Mouse (Mus musculus) stomach, embryonic 14.5 days (tissue): Measurements from ENCODE around the gene Dpp10. TPM values are rescaled to one million over a fixed set of nuclear protein-coding genes. Genes with fewer than 3 reads are reported as not detected.

Experiments
- ATAC-seq: fragments of 200-750 bp; cut with Nextera tagmentation; 2 replicates; pipeline ENCODE4 v1.8.0; 2017; ENCODE audit warnings: low read depth, moderate TSS enrichment; ENCODE audit not compliant: insufficient number of reproducible peaks, insufficient read depth, low FRiP score
- H3K27ac ChIP-seq: fragments of 300-500 bp; sonication (generic); 2 replicates; pipeline ENCODE4 v1.5.1; 2014; ENCODE audit warnings: mild to moderate bottlenecking, low read length, moderate library complexity, mixed read lengths
- H3K27me3 ChIP-seq: fragments of 300-500 bp; sonication (generic); 2 replicates; pipeline ENCODE4 v1.6.1; 2014; ENCODE audit warnings: low read length, control low read depth, mixed read lengths; ENCODE audit not compliant: control insufficient read depth, insufficient read depth
- H3K36me3 ChIP-seq: fragments of 300-500 bp; sonication (generic); 2 replicates; pipeline ENCODE4 v1.6.1; 2014; ENCODE audit warnings: mild to moderate bottlenecking, control low read depth, low read length, moderate library complexity, mixed read lengths; ENCODE audit not compliant: control insufficient read depth, insufficient read depth
- H3K4me1 ChIP-seq: fragments of 300-500 bp; sonication (generic); 2 replicates; pipeline ENCODE4 v1.6.1; 2014; ENCODE audit warnings: low read length, control low read depth, mixed read lengths; ENCODE audit not compliant: control insufficient read depth, insufficient read depth
- H3K4me2 ChIP-seq: fragments of 300-500 bp; sonication (generic); replicated peaks from 2 replicates; pipeline ENCODE4 v1.6.1; 2014; ENCODE audit warnings: low read depth, low read length, control low read depth
- H3K4me3 ChIP-seq: fragments of 300-500 bp; sonication (generic); 2 replicates; pipeline ENCODE4 v1.5.1; 2014; ENCODE audit warnings: low read depth, low read length, control low read depth
- H3K9ac ChIP-seq: fragments of 300-500 bp; sonication (generic); replicated peaks from 2 replicates; pipeline ENCODE4 v1.6.1; 2014; ENCODE audit warnings: low read depth, mild to moderate bottlenecking, control low read depth, low read length, moderate library complexity, mixed read lengths
- H3K9me3 ChIP-seq: fragments of 300-500 bp; sonication (generic); 2 replicates; pipeline ENCODE4 v1.6.1; 2016; ENCODE audit warnings: low read depth, low read length, control low read depth; ENCODE audit not compliant: control insufficient read depth
- WGBS: fragments of 180-500 bp; shearing (Covaris S2); extraction: QIAGEN DNeasy Blood & Tissue Kit; methylation state at CpG from one replicate; pipeline ENCODE4 v1.1.7; 2014; 5-methylcytosine and 5-hydroxymethylcytosine counted together
- polyA plus RNA-seq: library from polyadenylated mRNA; unstranded; fragments of >200 nt; fragmentation: Nextera tagmentation; extraction: Ambion mirVana; gene quantifications from 2 replicates; pipeline ENCODE4 v1.2.1, GENCODE M21; 2014

Gene Dpp10
- polyA plus RNA-seq, 1 experiment from 2014 or later, result 1.7 TPM

- H3K4me3 ChIP-seq, result no peak overlapping the region
- H3K27me3 ChIP-seq, result no peaks in the 10 kb centered on the region
- WGBS, result 60% methylated on average over 7 of the region's 7 CpGs
- no peaks in the 10 kb centered on the region for H3K9me3 ChIP-seq
- no peaks in the 10 kb centered on the region for H3K36me3 ChIP-seq
- no peak overlapping the region for H3K4me2 ChIP-seq
- H3K4me1 ChIP-seq, result no peaks in the 10 kb centered on the region
- no peak overlapping the region for H3K9ac ChIP-seq
- ATAC-seq, result no peak; the same call in 1 of the 2 replicates
- no peak overlapping the region for H3K27ac ChIP-seq
Measured at GRCm38 (mm10) chr1:123933812-123934727, 111.3 kb downstream of the Dpp10 start.

DNA sequence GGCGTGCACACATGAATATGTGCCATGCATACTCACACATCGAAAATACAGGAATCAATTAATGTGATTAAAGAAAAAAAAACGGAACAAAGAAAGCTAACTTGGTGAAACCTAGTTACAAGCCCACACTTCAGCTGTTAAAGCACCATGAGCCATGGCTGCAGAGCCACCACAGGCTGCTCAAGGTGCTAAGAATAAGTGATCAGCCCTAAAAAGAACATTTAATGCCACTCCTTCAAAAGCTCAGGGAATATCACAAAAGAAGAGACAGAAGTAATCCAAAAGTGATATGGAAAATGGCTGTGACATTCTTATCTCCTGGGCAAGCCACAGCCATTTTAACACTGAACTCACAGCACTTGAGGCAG lies 117.4 kb downstream of the Dpp10 start:
- Histone ChIP-seq H3K4me2 (no peak overlapping the region), H3K4me1 (no peaks in the 10 kb centered on the region), H3K9ac (no peak overlapping the region), H3K27me3 (no peaks in the 10 kb centered on the region), H3K27ac (no peak overlapping the region), H3K36me3 (no peaks in the 10 kb centered on the region), H3K4me3 (no peak overlapping the region), H3K9me3 (no peaks in the 10 kb centered on the region)
- no peak for ATAC-seq
- WGBS, result 71% methylated on average over 3 of the region's 3 CpGs

DNA sequence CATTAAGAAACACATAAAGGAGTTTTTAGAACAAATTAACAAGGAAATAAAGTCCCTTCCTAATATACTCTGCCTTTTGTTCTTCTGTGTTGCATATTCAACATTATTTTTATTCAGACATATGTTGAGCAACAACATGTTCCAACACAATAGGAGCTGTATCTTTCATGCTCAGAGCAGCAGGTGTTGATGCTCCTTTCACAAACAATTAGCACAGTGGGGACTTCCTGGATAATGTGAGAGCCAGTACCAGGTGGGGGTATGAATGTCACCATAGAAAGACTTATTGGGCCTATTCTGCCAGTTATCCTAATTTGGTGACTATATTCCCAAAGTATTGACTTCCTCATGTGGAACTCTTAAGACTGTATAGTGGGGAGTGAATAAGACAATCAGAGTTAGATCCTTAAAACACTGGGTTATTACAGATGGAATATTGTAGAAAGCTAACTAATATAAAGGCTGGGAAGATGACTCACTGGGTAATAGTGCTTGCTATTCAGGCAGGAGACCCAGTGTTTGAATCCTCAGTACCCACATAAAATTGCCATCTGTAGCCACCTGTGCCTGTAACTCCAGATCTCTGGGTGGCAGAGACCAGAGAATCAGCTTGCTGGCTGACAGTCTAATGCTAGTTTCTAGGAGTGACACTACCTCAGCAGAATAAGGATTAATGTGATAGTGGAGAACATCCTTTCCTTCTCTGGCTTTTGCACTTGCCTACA lies 117.9 kb downstream of the Dpp10 start:
- no peak for ATAC-seq
- Histone ChIP-seq H3K4me2 (no peak overlapping the region), H3K4me3 (no peak overlapping the region), H3K9ac (no peak overlapping the region), H3K9me3 (no peaks in the 10 kb centered on the region), H3K27ac (no peak overlapping the region), H3K36me3 (no peaks in the 10 kb centered on the region), H3K27me3 (no peaks in the 10 kb centered on the region), H3K4me1 (no peaks in the 10 kb centered on the region)

DNA sequence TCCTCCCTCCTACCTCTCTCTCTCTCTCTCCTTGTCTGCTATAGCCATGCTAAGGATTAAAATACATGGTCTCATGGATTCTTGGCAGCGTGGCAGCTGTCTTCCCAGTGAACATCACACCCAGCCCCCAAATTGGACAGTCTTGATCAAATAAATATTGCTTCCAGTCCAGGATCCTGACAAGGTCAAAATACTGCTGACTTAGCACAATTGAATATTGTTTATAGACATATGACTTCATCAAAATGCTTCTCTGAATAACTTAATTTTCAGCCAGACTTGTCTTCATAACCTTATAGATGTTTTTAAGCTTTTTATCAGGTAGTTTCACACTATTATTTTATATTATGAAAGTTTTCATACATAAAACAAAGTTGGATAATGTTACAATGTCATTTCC lies 120.5 kb downstream of the Dpp10 start:
- WGBS, result 71% methylated on average over 1 of the region's 1 CpGs

GRCm38 (mm10) chr1:123923907-123924306 lies 121.5 kb downstream of the Dpp10 start:
- H3K36me3 ChIP-seq, result no peaks in the 10 kb centered on the region
- H3K9me3 ChIP-seq, result no peaks in the 10 kb centered on the region
- no peaks in the 10 kb centered on the region for H3K27me3 ChIP-seq
- no peak overlapping the region for H3K4me2 ChIP-seq
- no peak overlapping the region for H3K4me3 ChIP-seq
- H3K27ac ChIP-seq, result no peak overlapping the region
- no peak for ATAC-seq
- H3K9ac ChIP-seq, result no peak overlapping the region
- 91% methylated on average over 2 of the region's 2 CpGs for WGBS
- H3K4me1 ChIP-seq, result no peaks in the 10 kb centered on the region

More for the DNA sequence above, 120.5 kb downstream of the Dpp10 start:
- H3K4me2 ChIP-seq, result no peak overlapping the region
- no peaks in the 10 kb centered on the region for H3K27me3 ChIP-seq
- H3K9ac ChIP-seq, result no peak overlapping the region
- no peaks in the 10 kb centered on the region for H3K4me1 ChIP-seq
- H3K27ac ChIP-seq, result no peak overlapping the region
- no peaks in the 10 kb centered on the region for H3K9me3 ChIP-seq
- no peak overlapping the region for H3K4me3 ChIP-seq
- no peak for ATAC-seq
- H3K36me3 ChIP-seq, result no peaks in the 10 kb centered on the region

- H3K36me3 ChIP-seq, result no peaks in the 10 kb centered on the region
- H3K9me3 ChIP-seq, result no peaks in the 10 kb centered on the region
- no peak for ATAC-seq
- H3K4me2 ChIP-seq, result no peak overlapping the region
- H3K27me3 ChIP-seq, result no peaks in the 10 kb centered on the region
- no peak overlapping the region for H3K9ac ChIP-seq
- no peak overlapping the region for H3K27ac ChIP-seq
- 95% methylated on average over 1 of the region's 1 CpGs for WGBS
- H3K4me1 ChIP-seq, result no peaks in the 10 kb centered on the region
- no peak overlapping the region for H3K4me3 ChIP-seq
Measured at GRCm38 (mm10) chr1:123919606-123920005, 125.8 kb downstream of the Dpp10 start.

GRCm38 (mm10) chr1:123902628-123903027 lies 142.7 kb downstream of the Dpp10 start:
- 73% methylated on average over 5 of the region's 5 CpGs for WGBS
- ATAC-seq, result no peak
- no peaks in the 10 kb centered on the region for H3K9me3 ChIP-seq
- no peaks in the 10 kb centered on the region for H3K36me3 ChIP-seq
- H3K27me3 ChIP-seq, result no peaks in the 10 kb centered on the region
- no peaks in the 10 kb centered on the region for H3K4me1 ChIP-seq
- no peak overlapping the region for H3K27ac ChIP-seq
- no peak overlapping the region for H3K4me2 ChIP-seq
- no peak overlapping the region for H3K4me3 ChIP-seq
- H3K9ac ChIP-seq, result no peak overlapping the region

GRCm38 (mm10) chr1:123901218-123901617 lies 144.1 kb downstream of the Dpp10 start:
- H3K36me3 ChIP-seq, result no peaks in the 10 kb centered on the region
- H3K9ac ChIP-seq, result no peak overlapping the region
- WGBS, result 71% methylated on average over 4 of the region's 4 CpGs
- no peak overlapping the region for H3K27ac ChIP-seq
- no peak overlapping the region for H3K4me2 ChIP-seq
- H3K4me1 ChIP-seq, result no peaks in the 10 kb centered on the region
- H3K4me3 ChIP-seq, result no peak overlapping the region
- ATAC-seq, result no peak
- H3K27me3 ChIP-seq, result no peaks in the 10 kb centered on the region
- H3K9me3 ChIP-seq, result no peaks in the 10 kb centered on the region
